Mouse (Mus musculus) layer of hippocampus, postnatal 10 days (tissue): ENCODE results near the gene Zbtb4. TPM values are rescaled to one million over a fixed set of nuclear protein-coding genes. Genes with fewer than 3 reads are reported as not detected.

Experiments used
- DNase-seq, 2 experiments: peaks; one replicate each; pipeline ENCODE4 v3.0.0; 2021; ENCODE audit warnings: low spot score in 2 of 2
- total RNA-seq, 2 experiments: library from RNA; stranded (reverse); gene quantifications; 2 replicates each; pipeline ENCODE4 v1.2.3; 2021

Zbtb4 gene
- total RNA-seq, 2 experiments from 2014 or later: 69.7 to 72.8 TPM

- peak; percentile 38 to 46 for DNase-seq
These were observed 33.9 kb downstream of the Zbtb4 start for GRCm38 (mm10) chr11:69799394-69800137.

- DNase-seq: peak; percentile 78 to 79
These were observed 34.4 kb downstream of the Zbtb4 start for GRCm38 (mm10) chr11:69800138-69800391.

- peak; percentile 79 to 85 for DNase-seq
These were observed 34.9 kb downstream of the Zbtb4 start for GRCm38 (mm10) chr11:69800392-69801197.

- DNase-seq: peak in 1 of 2 experiments; percentile 47
These were observed 35.8 kb downstream of the Zbtb4 start, which contains the start of gene Fgf11 for GRCm38 (mm10) chr11:69801379-69801977. Gene Fgf11, minus strand, starts transcription at chr11:69801857.

- DNase-seq: peak; percentile 80 to 89
These were observed 37.0 kb downstream of the Zbtb4 start for GRCm38 (mm10) chr11:69802648-69803105.

- DNase-seq: no peak
These were observed 37.6 kb downstream of the Zbtb4 start for GRCm38 (mm10) chr11:69803328-69803727.

GRCm38 (mm10) chr11:69803786-69804651 is 38.3 kb downstream of the Zbtb4 start:
- peak; percentile 62 to 75 for DNase-seq

- DNase-seq: no peak
These were observed 38.9 kb downstream of the Zbtb4 start for GRCm38 (mm10) chr11:69804652-69804940.

- no peak for DNase-seq
These were observed 39.5 kb downstream of the Zbtb4 start, which contains the start of gene Tmem102 for GRCm38 (mm10) chr11:69804972-69805909. Gene Tmem102, minus strand, starts transcription at chr11:69805624.

- DNase-seq: no peak
These were observed 40.7 kb downstream of the Zbtb4 start for GRCm38 (mm10) chr11:69806378-69806777.

- DNase-seq: no peak
These were observed 41.9 kb downstream of the Zbtb4 start for GRCm38 (mm10) chr11:69807641-69808040.

GRCm38 (mm10) chr11:69810280-69810679 is 44.6 kb downstream of the Zbtb4 start:
- DNase-seq: no peak

GRCm38 (mm10) chr11:69815155-69815554 is 49.4 kb downstream of the Zbtb4 start, which contains the start of gene Gm39566:
Gene Gm39566, minus strand, starts transcription at chr11:69815298.
- DNase-seq: no peak

- DNase-seq: no peak
These were observed 50.8 kb downstream of the Zbtb4 start for GRCm38 (mm10) chr11:69816520-69816919.

- no peak for DNase-seq
These were observed 52.7 kb downstream of the Zbtb4 start, which contains the start of gene Spem2 for GRCm38 (mm10) chr11:69818365-69818764. Gene Spem2, minus strand, starts transcription at chr11:69818465.

GRCm38 (mm10) chr11:69818871-69819270 is 53.2 kb downstream of the Zbtb4 start:
- no peak for DNase-seq

GRCm38 (mm10) chr11:69822080-69822479 is 56.4 kb downstream of the Zbtb4 start, which contains the start of gene Spem1:
Gene Spem1, minus strand, starts transcription at chr11:69822180.
- DNase-seq: no peak

- no peak for DNase-seq
These were observed 57.7 kb downstream of the Zbtb4 start for GRCm38 (mm10) chr11:69823456-69823855.

GRCm38 (mm10) chr11:69828832-69829231 is 63.1 kb downstream of the Zbtb4 start:
- no peak for DNase-seq

- DNase-seq: no peak
These were observed 67.8 kb downstream of the Zbtb4 start for GRCm38 (mm10) chr11:69833554-69833953.
